Mouse (Mus musculus) megakaryocyte, adult 5-6 weeks (primary cell): ENCODE measurements around the gene Oit3. TPM values are rescaled to one million over a fixed set of nuclear protein-coding genes. Genes with fewer than 3 reads are reported as not detected.
A peak's percentile ranks its signal among the peaks of the same experiment; 100 is the strongest.

Experiments
- ATAC-seq: 2 replicates; pipeline ENCODE4 v1.8.0; 2016; ENCODE audit warnings: mild to moderate bottlenecking, inconsistent platforms; ENCODE audit not compliant: poor library complexity, severe bottlenecking
- total RNA-seq, 2 experiments: library from RNA; stranded (forward) in 1 of 2; stranded (reverse) in 1 of 2; fragments of 153-499, 151-499 nt in 1 of 2; fragments of 221-1000, 200-1000 nt in 1 of 2; gene quantifications; 2 replicates each; pipeline versions ENCODE4 v1.2.3 to v1.2.4; 2015 to 2017

Oit3 gene
- total RNA-seq (2015) (0.50 and 1.2 TPM in 2 replicates), total RNA-seq (2017) (0.66 and 7.1 TPM in 2 replicates)

DNA sequence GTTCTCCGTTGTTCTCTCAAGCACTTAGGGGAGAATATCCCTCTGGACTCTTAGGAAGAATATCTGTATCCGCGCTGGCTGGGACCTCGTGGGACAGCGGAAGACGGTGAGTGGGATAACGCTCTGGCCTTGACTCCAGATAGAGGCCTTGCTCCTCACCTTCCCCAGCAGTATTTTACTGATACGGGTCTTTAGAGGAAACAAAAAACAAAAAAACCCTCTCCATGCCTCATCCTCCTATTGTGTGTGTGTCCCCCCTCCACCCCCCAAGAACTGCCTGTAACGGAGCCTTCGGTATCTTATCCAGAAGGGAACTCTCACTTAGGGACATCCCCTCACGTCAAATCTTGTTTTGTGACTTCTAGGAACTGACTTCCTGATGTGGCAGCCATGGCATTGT lies at the start of gene Oit3:
Oit3 (minus strand) TSS at position 44 of the 400 bp plus-strand sequence.
- ATAC-seq = no peak

DNA sequence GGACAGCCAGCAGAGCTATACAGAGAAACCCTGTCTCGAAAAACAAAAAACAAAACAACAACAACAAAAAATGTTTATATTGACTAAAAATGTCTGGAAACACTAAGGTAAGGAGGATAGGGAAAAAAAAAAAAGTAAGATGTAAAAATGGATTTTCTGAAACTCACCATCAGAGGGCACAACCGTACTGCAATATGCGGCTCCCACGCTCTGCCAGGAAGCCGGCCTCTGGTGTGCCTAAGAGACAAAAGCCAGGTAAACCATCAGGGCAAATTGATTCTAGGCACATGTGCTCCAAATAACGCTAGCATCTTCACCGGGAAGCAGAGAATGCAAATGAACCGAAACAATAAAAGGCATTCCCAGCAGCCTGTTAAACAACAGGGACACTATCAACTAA lies 49.3 kb upstream of the Oit3 start:
- ATAC-seq = no peak

DNA sequence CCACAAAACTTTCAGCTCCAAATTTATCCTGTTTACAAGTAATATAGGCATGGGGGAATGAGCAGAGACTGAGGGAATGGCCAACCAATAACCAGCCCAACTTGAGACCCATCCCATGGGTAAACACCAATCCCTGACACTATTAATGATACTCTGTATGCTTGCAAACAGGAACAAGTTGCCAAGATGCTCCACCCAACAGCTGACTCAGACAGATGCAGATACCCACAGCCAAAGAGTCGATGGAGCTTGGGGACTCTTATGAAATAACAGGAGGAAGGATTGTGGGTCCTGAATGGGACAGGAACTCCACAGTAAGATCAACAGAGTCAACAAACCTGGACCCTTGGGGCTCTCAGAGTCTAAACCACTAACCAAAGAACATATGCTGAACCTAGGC lies 47.8 kb upstream of the Oit3 start:
- no peak for ATAC-seq

DNA sequence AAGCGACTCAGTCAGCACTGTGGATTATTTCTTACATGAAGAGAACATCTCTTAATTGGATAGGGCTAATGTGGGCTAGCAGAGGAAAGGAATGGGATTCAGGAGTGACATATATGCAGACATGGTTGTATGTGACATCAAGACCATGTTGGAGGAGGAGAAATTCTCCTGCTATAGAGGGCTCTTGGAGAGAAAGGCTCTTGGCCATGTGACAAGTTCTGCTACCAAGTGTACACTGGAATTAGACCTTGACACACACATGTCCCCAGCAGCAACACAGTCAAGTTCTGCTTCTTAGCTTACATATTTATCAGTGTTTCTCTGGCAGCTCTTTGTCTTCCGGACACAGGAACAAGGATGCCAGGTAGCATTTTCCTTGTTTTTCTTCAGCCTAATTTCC lies 45.8 kb upstream of the Oit3 start:
- no peak for ATAC-seq

- ATAC-seq = no peak
Observed at GRCm38 (mm10) chr10:59484318-59484717, 42.7 kb upstream of the Oit3 start.

DNA sequence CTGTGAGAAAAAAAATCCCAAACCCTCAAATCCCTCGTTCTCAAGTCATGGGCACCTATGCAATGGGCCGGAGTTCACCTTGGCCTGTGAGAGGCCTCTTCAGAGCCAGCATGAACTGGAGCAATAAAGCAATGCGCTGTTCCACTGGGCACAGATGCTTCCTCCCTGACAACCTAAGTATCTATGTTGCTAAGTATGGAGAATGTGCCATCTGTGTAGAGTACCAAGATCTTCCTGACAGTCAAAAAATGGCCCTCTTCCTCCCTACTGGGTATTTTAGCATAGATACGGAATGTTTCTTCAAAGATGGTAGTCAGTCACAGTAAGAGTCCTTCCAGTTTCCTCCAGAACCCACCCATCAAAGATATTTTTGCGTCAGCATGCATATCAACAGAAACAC lies 39.8 kb upstream of the Oit3 start:
- no peak for ATAC-seq

DNA sequence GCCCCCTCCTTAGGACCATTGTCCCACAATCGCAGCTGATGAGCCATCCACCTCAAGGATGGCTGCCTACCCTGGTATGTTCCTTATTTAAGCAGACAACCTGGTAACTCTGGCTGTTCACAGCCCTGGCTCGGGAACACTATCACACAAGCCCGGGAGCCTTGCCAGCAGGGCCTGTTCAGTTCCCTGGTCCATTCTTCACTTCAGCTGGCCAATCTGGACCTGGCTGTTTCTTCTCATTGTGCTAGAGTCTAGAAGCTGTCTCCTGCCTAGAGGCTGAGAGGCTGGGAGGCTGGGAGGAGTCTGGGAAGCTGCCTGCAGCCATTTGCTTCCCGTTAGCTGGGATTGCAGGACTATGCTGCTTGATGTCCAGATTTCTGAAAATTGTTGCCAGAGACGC lies 28.9 kb upstream of the Oit3 start:
- no peak for ATAC-seq

DNA sequence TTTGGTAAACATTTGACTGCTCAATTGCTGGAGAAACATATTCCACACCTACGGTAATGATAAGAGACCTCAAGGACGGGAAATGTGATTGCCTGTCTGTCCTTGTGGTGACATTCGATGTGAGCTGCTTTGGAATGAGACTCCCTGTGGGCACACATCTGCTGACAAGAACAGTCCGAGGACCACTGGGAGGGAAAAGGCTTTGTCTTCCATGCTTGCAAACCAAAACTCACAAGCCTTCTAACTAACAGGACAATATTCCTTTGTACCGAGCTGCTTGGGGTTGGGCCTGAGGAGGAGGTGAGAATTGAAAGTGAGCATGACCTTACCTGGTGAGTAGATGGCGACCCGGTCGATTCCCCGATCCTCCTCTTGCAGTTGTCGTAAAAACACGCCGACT lies 25.7 kb upstream of the Oit3 start:
- no peak for ATAC-seq

GRCm38 (mm10) chr10:59466626-59467025 lies 25.0 kb upstream of the Oit3 start:
- ATAC-seq = no peak

- ATAC-seq = no peak
Observed at GRCm38 (mm10) chr10:59465546-59465945, 24.0 kb upstream of the Oit3 start.

- ATAC-seq = no peak
Observed at GRCm38 (mm10) chr10:59462307-59462706, 20.7 kb upstream of the Oit3 start.

- no peak for ATAC-seq
Observed at GRCm38 (mm10) chr10:59459767-59460166, 18.2 kb upstream of the Oit3 start.

- ATAC-seq = no peak
Observed at GRCm38 (mm10) chr10:59454631-59455030, 13.1 kb upstream of the Oit3 start.

DNA sequence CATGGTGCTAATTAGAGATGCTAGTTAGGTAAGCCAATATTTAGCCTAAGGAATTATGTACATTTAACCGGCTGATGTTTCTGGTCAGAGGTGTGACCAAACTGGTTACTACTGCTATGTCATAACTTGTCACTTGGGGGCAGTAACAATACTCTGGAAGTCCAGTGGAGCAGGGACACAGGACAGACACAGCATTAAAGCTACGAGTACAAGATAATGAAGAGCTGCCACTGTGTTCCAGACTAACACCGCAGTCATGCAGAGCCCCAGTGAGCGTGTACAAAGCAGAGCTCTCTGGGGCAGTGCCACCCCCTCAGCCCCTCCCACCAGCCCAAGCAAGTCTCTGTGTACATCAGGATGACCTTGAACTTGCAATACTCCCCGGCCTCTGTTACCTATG lies 10.3 kb upstream of the Oit3 start:
- ATAC-seq = peak; percentile 49; the same call in 1 of the 2 replicates

DNA sequence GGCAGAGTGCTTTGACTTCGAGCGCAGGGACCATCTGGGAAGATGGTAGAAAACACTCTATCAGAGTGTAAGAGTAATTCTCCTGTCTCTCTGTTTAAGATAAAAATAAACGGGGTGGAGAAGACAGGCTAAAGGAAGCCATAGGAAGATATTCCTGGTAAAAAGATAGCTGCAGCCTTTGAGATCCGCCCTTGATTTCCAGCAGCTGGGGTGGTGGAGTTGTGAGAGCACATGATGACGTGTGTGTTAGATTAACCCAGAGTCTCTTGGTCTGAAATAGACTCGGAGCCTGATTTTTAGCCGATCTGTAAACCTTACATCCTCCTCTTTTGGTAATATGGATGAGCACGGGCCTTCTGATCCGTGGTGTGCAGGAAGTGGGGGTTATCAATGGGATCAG lies 6.0 kb upstream of the Oit3 start:
- no peak for ATAC-seq

GRCm38 (mm10) chr10:59446911-59447437 lies 5.4 kb upstream of the Oit3 start:
- no peak for ATAC-seq

DNA sequence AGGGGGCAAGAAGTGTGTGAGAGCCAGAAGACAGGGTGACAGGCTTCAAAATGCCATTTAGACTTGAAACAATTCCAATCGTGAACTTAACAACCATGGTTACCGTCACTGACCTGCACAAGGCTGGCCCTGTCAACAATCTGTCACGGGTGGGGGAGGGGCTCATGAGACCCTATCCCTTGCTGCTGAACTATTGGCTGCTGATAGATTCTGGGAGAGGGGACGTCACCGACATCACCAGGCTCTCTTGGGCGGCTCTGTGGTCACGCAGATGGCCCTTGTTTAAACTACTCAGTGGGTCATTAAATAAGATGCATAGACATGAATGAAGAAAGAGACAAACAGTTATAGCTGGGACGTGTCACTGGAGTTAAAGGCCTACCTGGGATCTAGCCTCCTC lies 3.1 kb upstream of the Oit3 start:
- no peak for ATAC-seq

- no peak for ATAC-seq
Observed at GRCm38 (mm10) chr10:59444106-59444505, 2.5 kb upstream of the Oit3 start.

DNA sequence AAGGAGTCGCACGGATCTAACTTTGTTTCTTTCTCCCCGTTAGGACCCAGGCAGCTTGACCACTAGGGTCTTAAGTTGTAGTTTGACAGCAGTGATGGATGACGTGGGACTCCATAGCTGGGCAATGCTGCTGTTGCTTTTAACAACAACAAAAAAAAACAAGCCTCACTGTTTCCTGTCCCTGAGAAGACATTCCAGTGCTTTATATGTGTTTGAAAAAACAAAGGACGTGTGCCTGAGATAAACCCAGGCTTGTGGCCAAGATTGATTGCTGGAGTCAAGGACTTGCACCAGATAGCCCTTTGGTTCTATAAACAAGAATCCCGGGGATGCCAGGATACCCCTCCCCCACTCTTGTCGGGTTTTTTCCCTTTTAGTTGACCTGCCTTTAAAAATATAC lies 1.6 kb upstream of the Oit3 start:
- ATAC-seq = no peak

GRCm38 (mm10) chr10:59440177-59440576 lies 1.4 kb downstream of the Oit3 start:
- ATAC-seq = no peak

GRCm38 (mm10) chr10:59439508-59439931 lies 2.1 kb downstream of the Oit3 start:
- no peak for ATAC-seq

DNA sequence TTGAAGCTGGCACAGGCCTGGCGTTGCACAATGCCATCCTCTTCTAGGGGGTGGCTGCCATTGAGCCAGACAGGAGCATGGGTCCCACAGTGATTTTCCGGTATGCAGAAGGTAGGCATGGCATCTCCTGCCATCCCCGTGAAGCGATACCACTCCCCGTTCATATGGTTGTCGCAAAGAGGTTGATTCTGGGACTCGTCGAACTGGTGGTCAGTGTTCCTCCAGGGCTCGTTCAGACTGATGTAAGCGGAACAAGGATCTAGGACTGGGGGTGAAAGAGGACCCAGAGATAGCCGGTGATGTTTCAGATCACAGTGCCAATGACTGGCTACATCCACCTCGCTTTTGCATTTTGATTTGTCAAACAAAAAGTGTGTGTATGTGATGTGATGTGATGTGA lies 2.9 kb downstream of the Oit3 start:
- no peak for ATAC-seq

DNA sequence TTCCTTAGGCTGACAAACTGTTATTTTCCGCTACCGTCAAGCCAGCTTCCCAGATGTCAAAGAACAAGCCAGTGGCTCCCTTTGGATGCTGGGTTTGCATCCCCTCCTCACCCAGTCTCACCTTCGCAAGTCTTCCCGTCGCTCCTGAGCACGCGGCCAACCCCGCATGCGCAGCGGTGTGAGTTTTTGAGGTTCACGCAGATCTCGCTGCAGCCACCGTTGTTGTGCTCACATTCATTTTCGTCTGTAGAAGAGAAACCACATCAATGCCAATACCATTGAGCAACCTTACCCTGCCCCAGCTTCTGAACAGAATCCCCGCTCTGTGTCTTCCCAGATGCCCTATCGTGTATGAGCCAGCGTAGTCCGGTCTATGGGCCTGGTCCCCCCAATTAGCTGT lies 5.8 kb downstream of the Oit3 start:
- no peak for ATAC-seq
